Mouse (Mus musculus) telencephalon, adult 2 months (tissue): ENCODE data around the gene Pacs1.
A peak's percentile ranks its signal among the peaks of the same experiment; 100 is the strongest.

Experiments
- DNase-seq: peaks from one replicate; pipeline ENCODE4 v3.0.0-alpha.2; 2011; ENCODE audit warnings: low read depth, low spot score

Gene Pacs1

DNA sequence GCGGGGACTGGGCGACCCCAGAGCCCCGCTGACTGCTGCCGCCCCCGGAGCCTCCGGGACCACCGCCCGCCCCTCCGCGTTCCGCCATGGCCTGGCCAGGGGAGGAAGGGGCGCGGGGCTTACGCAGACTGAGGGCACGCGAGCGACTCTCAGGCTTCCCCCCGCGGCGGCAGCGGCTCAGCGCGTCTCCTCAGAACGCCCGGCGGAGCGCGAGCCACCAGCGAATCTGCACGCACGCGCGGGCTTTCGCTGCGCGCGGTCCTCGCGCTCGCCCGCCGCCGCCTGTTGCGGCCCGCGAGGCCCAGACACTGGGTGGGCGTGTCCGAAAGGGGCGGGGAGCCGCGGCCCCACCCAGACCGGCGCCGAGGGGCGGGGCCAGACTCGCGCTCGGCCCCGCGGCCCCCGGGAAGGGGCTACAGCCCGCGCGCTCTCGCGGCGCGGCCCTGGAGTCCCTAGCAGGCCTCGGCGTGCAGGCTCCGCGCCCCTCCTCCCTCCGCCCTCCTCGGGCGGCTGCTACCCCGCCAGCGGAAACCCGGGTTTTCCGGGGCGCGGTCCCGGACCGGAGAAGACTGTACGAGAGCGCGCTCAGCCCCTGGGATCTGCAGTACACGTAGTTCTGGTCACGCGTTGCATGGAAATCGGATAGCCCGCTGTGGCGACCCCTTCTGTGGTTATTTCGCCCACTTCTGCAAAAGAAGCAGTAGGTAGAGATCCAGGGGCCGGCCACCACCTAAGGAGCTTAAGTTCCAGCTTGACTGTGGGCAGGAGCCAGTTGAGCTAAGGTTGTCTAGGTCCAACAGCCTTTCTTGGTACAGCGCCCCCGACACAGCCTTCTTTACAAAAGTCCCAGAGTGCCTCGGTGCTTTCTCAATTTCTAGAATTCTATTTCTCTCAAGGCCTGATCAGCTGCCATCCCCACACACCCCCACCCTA, at the start of gene Pacs1:
Gene Pacs1, minus strand, starts transcription at position 319 of the 933 bp plus-strand sequence.
- DNase-seq = peak; percentile 83

DNA sequence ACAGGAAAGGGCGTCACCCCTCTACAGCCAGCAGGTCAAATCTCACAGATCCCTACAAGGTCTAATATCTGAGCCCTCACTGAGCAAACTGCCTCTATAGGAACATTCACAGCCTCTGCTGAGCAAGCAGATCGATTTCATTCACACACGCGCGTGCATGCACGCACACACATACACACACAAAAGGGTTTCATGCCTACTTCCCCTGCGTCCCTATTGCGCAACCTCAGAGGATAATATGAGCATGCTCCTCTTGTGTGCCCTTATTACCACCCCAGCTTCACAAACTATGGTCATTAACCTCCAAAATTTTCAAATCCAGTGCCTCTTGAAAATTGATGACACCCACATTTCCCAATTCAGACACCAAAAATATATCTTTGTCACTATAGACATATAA, 40.3 kb upstream of the Pacs1 start:
- DNase-seq = no peak

DNA sequence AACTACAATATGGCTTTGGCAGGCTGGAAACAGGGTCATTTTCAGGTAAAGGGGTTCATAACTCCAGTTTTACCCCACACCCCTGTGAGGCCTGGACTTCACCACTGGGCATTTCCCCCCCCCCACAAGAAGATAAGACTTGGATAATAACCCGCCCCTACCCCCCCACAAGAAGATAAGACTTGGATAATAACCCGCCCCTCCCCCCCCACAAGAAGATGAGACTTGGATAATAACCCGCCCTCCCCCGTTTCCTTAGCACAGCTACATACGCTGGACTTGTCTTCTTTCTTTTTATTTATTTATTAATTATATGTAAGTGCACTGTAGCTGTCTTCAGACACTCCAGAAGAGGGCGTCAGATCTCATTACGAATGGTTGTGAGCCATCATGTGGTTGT, 36.1 kb upstream of the Pacs1 start:
- no peak for DNase-seq

DNA sequence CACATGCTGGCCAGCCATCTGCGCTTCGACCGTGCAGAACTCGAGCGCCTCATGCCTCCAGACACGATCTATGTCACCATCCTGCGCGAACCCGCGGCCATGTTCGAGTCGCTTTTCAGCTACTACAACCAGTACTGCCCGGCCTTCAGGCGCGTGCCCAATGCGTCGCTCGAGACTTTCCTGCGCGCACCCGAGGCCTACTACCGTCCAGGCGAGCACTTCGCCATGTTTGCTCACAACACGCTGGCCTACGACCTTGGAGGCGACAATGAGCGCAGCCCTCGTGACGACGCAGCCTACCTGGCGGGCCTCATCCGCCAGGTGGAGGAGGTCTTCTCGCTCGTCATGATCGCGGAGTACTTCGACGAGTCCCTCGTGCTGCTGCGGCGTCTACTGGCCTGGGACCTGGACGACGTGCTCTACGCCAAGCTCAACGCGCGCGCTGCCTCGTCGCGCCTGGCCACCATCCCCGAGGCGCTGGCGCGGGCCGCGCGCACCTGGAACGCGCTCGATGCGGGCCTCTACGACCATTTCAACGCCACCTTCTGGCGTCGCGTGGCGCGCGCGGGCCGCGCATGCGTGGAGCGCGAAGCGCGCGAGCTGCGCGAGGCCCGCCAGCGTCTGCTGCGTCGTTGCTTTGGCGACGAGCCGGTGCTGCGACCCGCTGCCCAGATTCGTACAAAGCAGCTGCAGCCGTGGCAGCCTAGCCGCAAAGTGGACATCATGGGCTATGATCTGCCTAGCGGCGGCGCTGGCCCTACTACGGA, 34.2 kb upstream of the Pacs1 start:
- no peak for DNase-seq

DNA sequence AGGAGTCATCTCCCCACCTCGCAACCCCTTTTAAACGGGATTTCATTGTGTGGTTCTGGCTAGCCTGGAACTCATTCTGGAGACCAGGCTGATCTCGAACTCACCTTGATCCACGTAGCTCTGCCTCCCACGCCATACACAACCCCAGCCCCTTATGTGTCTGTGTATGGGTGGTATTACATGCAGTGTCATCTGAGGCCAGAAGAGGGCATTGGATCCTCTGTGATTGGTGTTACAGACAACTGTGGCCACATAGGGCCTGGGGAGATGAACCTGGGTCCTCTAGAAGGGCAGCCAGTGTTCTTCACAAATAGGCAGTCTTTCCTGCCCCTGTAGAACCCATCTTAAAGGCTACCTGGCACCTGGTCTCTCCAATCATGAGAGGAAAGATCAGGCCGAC, 33.4 kb upstream of the Pacs1 start:
- no peak for DNase-seq

DNA sequence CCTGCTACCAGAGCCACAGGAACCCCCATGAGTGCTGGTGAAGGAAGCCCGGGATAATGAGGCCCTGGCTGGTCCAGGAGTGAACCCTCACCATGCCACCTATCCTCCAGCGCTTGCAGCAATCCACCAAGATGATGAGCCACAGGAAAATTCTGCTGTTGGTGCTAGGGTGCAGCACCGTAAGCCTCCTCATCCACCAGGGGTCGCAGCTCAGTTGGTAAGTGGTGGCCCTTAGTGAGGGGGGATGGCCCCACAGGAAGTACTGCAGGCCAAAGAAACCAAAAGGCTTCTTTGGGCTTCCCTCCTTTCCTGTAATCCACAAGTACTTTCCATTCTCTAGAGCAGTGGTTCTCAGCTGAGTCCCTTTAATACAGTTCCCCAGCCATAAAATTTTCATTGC, 29.5 kb upstream of the Pacs1 start:
- DNase-seq = no peak

DNA sequence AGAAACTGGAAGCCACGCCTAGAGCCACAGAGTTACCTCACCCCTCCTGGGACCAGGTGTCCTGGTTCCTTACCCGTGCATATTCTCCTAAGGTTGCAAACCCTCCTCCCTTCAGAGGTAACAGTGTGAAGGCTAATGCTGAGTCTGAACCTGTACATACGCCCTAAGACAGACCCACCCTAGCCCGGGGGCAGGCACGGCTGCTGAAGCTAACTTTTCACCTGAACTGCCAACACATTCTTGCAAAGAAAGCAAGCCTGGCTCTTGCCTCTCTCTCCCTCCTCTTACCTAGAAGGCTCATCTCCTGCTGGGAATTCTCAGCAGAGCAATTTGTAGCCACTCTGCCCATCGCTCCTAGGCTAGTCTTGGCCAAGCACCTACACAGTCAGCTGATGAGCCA, 27.7 kb upstream of the Pacs1 start:
- no peak for DNase-seq

DNA sequence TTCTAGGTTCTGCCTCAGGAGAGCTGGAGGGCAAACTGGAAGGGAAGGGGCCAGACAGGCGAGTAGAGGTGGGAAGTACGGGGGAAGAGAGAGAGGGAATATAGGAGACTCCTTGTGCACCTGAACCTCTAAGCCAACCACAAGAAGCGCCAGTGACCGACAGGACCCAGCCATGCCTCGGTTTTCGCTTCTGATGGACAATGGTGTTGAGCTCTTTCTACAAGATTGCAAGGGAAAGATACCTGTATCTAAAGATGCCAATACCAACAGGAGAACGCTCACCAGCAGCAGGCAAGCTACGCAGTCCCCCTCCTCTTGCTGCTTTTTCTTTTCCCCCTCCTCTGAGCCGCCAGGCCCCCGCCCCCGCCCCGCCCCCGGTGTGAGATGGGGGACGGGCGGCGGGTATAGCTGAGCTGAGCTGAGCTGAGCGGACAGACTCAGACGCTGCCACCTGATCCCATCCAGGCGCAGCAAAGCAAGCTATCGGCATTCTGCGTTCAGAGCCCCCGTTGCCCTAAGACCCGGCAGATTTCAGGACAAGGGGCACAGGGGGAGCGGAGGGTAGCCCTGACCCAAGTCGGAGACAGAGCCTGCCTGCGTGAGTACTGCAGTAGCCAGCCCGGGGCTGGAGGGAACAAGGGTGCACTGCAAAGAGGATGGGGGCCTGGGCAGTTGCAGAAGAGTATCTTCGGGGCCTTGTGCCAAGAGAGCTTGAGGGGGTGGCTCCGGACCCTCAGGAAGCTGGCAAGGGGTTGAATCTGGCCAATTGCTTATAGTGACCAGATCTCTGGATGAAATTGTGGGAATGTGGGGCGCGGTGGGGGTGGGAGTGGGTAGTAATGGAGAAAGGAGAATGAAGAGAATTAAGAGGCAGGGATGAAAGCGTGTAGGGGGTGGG, 25.2 kb upstream of the Pacs1 start, which contains the start of gene Gal3st3:
Gene Gal3st3, plus strand, starts transcription at position 429 of the 898 bp plus-strand sequence.
- no peak for DNase-seq

DNA sequence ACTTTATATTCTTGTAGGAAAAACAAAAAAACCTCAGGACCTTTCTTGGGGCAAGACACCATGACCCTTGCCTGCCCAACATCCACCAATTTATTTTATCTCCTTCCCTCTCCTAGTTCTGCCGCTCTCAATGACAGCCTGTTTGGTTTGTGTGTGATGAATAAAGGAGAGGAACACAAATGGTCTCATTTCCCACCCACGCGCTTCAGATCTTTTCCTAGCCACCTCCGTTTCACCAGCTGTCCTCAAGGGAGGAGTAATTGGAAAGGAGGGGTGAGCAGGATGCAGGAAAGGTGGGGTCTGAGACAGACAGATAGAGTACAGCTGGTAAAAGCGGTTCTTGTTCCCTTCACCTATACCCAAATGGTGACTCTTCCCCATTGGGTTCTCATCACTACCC, 23.7 kb upstream of the Pacs1 start:
- peak; percentile 85 for DNase-seq

DNA sequence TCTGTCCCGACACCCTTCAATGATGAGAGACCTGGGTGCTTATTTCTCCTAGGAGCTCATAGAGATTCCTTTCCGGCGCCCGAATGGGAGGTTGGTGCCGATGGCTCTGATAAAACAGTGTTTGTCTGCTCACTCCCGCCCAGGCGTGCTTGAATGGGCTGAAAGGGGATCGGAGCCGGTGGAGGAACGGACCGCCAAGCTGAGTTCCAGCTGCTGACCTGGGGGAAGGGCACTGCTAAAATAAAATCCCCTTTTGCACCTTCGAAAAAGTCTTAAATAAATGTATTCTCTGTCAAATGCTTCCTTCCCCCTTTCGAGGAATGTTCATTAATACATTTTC, 22.8 kb upstream of the Pacs1 start:
- no peak for DNase-seq

DNA sequence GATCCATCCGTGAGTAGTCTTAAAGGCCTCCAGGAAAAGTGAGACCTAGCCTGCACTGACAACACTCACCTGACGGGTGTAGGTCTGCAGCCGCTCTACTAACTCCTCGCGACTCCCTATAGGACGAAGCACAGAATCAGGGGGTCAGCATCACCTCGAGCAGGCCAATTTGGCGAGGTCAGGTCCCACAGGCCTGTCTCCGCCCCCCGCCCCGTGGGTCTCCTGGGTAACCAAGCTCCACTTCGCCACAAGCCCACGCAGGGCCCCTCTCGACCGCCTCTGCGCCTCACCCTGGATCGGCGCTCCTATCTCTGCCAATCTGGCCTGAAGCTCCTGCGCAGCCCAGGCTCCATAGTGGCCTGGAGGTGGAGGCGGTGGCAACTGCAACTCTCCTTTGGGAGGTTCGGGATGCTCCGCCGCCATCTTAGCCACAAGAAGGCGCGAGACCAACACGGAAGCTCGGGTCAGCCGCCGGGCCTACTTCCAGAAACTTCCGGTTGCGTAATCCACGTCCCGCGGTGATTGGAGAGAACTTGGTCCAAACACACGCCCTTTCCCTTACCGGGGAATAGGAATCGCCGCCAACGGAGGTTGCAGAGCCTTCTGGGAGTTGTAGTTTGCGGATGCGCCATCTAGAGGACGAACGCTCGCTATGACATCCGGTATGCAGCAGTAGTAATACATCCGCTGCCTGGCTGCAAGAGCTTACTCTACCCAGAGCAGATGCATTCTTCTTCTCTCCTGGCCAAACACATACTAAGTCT, 22.2 kb upstream of the Pacs1 start, which contains the start of gene Sf3b2:
Gene Sf3b2, minus strand, starts transcription at position 484 of the 764 bp plus-strand sequence.
- peak; percentile 100 for DNase-seq

DNA sequence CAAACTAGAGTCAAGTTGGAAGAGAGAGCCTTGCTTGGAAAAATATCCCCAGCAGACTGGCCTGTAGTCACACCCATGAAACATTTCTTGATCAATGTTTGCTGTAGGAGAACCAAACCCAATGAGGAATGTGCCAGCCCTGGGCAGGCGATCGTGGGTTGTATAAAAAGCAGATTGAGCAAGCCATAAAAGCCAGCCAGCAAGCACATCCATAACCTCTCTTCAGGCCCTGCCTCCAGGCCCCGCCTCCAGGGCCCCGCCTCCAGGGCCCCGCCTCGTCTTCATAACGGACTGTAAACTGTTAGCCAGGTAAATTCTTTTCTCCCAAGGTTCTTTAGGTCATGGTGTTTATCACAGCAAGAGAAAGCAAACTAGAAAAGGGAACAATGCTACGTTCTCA, 5.5 kb upstream of the Pacs1 start:
- DNase-seq = no peak

DNA sequence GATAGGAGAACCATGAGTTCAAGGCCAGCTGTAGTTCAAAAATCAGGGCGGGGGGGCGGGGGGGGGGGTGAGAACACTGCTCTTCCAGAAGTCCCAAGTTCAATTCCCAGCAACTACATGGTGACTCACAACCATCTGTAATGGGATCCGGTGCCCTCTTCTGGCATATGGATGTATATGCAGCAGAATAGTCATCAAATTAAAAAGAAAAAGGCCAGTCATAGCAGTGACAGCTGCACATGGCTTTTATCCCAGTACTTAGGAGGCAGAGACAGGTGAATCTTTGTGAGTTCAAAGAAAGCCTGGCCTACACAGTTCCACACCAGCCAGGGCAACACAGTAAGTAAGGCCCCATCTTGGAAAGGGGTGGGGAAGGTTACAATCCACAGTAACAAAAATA, 4.2 kb upstream of the Pacs1 start:
- DNase-seq = no peak

DNA sequence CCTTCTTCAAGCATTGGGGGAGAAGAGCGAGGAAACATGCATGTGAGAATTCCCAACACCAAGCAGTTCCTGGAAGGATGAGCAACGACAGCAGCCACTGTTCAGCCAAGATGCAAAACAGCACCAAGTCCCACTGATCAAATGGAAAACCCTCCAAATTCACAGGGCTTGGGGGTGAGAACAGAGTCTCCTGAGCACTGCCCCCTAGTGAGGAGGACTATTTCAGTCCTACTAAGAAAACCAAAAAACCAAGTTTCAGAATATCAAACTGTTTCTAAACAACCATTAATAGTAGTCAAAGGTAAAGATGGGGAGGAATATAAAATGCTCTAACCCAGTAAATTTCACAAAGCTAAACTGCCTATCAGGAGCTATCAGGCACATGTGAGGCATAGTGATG, 3.6 kb upstream of the Pacs1 start:
- no peak for DNase-seq

DNA sequence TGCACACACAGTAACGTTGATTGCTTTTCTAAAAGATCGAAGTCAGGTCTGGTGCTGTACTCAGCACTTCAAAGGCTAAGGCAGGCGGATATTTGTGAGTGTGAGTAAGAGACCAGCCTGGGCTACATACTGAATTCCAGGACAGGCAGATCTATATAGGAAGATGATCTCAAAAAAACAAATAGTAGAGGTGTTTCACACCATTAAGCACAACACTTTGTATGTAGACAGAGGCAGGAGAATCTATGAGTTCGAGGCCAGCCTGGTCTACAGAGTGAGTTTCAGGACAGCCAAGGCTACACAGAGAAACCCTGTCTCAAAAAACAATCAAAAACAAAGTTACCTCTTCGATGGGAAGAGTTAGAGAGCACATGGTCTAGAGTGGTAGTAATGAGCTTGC, 2.8 kb upstream of the Pacs1 start:
- no peak for DNase-seq

DNA sequence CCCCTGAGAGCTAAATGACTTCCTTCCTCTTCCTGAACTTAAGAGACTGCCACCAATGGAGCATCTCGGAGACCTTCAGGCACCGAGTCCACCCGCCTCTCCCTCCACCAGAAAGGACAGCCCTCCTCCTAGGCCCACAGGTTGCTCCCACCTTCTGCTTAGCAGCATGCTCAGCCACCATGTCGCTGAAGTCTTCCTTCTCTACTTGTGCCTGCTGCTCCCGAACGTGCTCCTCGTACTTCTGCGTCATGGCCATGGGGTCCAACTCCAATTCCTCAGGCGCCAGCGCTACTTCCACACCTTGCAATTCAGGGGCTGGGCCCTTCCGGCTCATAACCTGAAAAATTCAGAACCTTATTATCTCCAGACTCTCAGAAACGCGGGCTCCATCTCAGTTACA, 1.7 kb upstream of the Pacs1 start:
- no peak for DNase-seq

DNA sequence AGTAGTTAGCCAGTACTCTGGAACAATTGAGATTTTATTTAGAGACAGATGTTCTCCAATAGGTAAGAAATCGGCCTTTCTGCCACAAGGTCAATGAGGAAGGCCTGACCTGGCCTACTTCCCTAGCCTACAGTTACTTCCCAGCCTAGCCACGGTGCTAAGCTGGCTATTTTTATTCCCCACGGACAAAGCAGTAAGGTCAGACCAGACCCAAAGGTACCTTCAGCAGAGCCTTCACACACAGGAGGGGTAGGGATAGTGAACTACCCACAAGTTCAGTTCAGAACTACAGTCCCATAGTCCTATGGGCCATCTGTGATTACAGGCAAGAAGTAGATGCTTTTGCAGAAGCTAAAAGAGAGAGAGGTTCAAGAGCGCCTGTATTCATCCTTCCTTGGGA, 997 bp upstream of the Pacs1 start:
- no peak for DNase-seq

DNA sequence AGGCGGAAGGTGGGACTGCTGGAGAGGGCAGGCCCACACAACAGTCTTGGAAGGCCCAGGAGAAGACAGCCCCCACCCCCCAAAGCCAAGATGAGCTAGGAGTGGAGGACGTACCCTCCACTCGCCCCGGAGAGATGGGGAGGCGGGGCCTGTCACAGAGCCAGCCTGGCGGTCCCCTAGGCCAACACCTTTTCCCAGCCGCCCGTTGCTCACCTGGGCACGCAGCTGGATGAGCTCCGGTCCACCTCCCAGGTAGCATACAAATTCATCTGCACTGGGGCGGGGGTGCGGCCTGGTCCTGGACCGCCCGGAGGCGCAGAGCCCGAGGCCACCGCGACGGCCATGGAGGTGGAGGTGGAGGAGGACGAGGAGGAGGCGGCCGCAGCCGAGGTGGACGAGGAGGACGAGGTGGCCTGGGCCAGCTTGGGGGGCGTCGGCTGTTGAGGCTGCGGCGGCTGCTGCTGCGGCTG, 558 bp downstream of the Pacs1 start:
- no peak for DNase-seq

DNA sequence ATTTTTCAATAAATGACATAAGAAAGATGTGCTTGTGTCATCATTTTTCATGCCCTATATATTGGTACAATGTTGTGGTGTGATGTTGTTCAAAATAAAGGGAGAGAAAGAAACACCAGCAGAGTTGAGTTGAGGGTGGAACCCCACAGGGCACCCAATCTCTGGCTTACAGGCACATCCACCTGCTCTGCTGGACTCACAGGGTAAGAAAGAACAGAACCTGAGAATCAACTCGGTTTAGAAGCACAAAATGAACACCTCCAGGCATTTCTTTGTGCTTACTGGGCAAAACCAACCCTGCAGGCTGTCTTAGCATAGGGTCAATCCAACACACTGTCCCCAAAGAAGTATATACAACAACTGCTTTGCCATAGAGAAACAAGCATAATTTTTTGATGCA, 1.5 kb downstream of the Pacs1 start:
- no peak for DNase-seq

DNA sequence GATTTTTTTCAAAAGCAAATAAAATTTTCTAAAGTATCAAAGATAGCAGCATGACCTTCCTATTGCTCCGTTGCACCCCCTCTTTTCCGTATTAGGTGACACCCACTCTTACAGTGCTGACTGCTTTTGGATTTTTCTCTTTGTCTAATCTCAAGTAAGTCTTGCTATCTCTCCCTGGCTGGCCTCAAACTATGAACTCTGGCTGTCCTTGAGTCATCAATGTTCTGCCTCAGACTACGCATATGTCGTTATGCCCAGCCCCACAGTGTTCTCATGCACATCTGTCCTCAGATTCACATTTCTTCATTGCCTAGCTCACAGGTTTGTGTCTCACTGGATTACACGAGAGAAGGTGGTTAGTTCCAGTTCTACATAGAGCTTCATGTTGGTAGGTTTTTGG, 3.5 kb downstream of the Pacs1 start:
- no peak for DNase-seq

DNA sequence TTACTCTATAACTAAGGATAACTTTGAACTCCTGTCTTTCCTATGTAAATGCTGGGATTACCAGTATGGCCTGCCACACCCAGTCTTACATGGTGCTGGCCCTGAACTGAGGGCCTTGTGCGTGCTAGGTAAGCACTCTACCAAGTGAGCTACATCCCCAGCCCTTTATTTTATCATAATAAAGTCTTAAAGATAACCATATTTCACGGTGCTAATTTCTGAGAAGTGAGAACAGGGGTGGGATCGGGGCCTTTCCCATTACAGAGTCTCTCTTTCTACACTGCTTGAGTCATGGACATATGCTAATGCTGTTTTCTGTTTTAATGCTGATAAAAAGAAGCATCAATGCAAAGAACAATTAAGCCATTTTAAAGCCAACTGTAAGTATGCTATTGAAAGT, 4.0 kb downstream of the Pacs1 start:
- DNase-seq = no peak
